Mouse (Mus musculus): Measurements from ENCODE around the gene Tmco1. TPM values are rescaled to one million over a fixed set of nuclear protein-coding genes. Genes with fewer than 3 reads are reported as not detected.

Tmco1 gene
- polyA plus RNA-seq, 1 experiment = 11.9 TPM

DNA sequence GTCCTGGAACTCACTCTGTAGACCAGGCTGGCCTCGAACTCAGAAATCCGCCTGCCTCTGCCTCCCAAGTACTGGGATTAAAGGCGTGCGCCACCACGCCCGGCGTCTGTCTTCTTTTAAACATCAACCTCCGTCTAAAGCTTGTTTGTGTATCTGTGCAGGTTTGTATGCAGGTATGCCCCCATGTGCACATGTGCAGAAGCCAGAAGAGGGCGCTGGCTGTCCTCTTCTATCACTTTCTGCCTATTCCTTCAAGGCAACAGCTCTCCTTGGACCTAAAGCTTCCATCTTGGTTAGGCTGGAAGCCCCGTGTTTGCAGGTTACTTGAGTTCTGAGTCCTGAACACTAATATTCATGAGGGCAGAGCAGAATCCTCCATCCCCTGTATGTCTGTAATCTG, 34.7 kb downstream of the Tmco1 start:
- no peak for TF ChIP-seq GATA1 (IDR thresholded peaks at IDR 0.05; ENCODE audit: low read length)

DNA sequence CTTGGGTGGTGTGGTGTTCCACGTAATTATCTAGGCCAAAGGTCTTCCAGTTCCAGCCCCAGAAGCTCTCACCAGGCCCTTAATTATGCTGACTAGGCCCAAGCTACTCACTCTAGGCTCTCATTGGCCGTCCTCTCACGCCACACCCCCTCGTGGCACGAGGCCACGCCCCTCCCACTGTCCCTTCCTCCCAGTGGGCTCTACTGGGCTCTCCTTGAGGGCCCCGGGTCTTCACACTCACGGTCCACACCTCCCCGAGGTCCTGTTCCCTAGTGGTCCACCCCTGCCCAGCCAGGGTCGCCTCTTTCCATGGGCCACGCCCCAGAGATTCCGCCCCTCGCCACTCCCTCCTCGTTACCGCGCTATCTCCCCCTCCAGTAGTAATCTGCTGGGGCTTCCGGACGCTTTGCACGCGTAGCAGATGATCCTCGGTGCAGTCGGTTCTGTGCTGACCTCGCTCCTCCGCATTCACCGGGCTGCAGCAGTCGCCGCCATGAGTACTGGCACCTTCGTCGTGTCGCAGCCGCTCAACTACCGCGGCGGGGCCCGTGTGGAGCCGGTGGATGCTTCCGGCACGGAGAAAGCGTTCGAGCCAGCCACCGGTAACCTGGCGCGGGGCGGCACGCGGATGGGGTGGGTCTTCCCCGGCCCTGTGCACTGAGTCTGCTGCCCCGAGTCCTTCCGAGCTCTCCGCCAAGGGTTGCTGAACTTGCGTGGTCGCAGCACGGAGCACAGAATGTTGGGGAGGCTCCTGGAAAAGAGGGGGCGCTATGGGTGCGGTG, 41.8 kb downstream of the Tmco1 start, which contains the start of gene Aldh9a1:
Aldh9a1 (plus strand) TSS at position 177 of the 782 bp plus-strand sequence.
- TF ChIP-seq GATA1 (IDR thresholded peaks at IDR 0.05; ENCODE audit: low read length) = no peak

DNA sequence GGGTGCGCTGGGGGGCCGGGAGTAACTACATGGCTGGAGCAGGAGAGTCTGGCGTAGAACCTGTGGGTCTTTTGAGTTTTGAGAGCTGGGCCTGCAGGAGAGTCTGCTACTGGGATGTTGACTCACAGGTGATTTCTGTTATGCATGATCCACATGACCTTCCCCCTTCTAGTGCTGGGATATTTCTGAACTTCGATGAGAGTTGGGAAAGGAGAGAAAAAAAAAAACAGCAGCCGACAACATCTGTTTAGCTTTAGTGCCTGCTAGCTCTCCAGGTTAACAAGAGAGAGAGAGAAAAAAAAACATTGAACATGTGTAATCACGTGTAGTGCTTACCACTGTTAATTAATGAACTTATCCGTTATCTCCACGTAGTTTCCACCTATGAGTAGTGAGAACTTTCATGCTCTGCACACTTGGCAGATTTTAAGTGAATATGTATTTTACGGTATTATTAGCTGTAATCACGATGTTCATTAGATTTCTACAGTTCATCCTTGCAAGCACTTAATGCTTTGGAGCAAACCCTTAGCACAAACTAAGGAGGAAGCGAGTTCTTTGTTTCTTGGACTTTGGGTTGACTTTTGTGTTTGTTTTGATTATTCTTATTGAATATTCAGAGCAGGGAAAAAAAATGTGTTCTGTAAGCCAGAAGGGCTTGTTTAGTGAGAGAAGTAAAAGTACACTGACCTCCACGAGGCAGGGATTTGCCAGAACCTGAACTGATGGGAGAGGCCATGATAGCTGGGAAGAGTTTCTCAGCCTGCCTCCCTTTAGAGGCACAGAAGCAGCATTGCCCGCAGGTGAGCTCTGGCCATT, 42.6 kb downstream of the Tmco1 start:
- TF ChIP-seq GATA1 (IDR thresholded peaks at IDR 0.05; ENCODE audit: low read length) = no peak

DNA sequence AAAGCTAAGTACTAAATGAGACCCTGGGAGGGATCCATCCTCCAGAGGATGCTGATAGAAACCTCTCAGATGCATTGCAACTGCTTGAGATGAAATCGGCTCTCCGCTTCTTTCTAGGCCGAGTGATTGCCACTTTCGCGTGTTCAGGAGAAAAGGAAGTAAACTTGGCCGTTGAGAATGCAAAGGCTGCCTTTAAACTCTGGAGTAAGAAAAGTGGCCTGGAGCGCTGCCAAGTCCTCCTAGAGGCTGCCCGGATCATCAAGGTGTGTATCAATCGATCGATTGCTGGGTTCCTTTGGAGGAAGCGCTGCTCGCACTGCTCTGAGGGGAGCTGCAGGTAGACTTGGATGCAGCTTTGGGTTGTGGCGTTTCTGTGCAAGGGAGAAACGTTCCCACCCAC, 44.2 kb downstream of the Tmco1 start:
- TF ChIP-seq GATA1 (IDR thresholded peaks at IDR 0.05; ENCODE audit: low read length) = no peak

DNA sequence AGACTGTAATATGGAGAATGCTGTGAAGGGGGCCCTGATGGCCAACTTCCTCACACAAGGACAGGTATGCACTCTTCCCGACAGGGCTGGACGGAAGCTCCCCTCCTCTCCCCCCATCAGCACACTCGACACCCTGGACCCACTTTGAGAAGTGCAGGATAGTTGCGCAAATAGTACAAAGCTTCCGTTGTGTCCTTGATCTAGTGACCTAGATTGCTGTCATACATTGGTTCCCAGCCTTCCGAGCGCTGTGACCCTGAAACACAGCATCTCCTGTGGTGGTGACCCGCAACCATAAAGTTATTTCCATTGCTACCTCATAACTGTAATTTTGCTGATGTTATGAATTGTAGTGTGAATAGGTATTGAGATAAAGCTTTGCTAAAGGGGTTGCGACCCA, 49.2 kb downstream of the Tmco1 start:
- no peak for TF ChIP-seq GATA1 (IDR thresholded peaks at IDR 0.05; ENCODE audit: low read length)

DNA sequence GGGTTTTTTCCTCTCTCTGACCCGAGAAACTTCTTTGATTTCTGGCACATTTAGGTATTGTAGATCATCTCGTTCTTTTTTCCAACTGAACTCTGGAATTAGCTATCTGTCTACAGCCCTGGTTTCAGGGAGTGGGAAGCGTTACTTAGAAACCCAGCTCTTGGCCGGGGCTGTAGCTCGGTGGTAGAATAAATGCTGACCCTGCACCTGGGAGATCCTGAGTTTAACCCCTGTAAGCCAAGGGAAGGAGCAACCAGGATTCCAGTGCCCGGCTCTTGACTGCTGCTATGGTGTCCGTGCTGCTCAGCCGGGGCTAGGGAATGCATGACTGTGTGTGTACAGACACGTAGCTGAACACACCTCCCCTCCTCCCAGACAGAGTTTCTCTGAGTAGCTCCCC, 50.6 kb downstream of the Tmco1 start:
- TF ChIP-seq GATA1 (IDR thresholded peaks at IDR 0.05; ENCODE audit: low read length) = no peak

DNA sequence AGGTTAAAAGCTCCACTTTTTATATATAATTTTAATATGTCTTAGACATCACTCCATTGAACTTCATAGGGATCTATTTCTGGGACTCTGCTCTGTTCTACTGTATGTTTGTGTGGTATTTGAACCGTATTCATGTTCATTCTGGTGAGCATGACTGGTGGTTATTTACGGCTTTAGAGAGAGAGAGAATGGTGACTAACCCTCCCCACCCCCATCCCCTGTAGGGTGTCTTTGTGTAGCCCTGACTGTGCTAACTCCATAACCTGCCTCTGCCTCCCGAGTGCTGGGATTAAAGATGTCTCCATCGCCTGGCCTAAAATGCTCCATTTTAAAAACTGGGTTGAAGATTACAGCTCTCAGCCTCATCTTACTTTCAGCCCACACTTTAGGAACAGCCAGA, 52.1 kb downstream of the Tmco1 start:
- TF ChIP-seq GATA1 (IDR thresholded peaks at IDR 0.05; ENCODE audit: low read length) = no peak

DNA sequence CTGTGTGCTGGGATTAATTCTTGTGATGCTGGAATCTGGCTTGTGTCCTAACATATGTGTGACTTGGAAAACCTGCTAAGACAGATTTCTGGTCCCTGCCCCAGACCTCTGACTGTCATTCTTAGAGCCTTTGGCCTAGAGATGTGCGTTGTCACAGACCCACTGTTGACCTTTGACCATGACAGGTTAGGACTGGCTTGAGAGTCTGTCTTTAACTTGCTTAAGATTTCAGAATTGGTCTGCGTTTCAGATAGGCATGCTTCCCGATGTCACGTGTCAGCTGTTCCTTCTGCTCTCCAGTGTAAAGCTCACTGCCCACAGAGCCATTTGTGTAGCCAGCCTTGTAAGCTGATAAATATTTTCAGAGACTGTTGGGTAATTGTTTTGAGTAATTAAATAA, 54.6 kb downstream of the Tmco1 start:
- TF ChIP-seq GATA1 (IDR thresholded peaks at IDR 0.05; ENCODE audit: low read length) = no peak

DNA sequence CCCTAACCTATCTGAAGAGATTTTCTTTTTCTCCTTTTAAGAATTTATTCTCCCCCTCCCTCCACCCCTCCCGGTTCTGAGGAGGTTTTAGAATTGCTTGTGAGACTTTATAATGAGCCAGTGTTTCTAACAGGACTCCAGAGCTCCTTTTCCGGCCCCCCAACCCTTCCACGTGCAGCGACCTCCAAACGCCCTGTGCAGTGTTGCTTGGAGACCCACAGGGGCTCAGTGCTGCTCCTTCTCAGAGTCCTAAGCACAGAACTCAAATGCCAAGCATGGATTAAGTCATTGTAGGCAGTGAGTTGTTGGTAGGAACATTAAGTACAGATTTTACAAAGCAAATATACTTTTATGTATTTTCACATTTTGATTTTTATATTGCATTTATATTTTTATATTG, 55.1 kb downstream of the Tmco1 start:
- no peak for TF ChIP-seq GATA1 (IDR thresholded peaks at IDR 0.05; ENCODE audit: low read length)

DNA sequence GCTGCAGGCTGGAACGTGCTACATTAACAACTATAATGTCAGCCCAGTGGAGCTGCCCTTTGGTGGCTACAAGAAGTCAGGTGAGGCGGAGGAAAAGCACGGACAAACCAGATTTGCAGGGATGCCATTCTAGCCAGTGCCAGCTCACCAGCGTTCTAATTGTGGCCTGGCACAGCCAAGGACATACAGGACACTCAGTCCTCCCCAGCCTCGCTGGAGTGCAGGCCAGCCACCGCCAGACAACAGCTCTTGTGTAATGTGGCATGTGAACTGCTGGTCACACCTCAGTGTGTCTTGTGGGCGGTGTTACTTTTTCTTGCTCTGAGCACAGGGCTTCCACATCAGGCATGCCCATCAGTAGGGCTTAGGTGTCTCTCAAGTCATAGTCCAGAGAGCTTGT, 57.6 kb downstream of the Tmco1 start:
- no peak for TF ChIP-seq GATA1 (IDR thresholded peaks at IDR 0.05; ENCODE audit: low read length)

DNA sequence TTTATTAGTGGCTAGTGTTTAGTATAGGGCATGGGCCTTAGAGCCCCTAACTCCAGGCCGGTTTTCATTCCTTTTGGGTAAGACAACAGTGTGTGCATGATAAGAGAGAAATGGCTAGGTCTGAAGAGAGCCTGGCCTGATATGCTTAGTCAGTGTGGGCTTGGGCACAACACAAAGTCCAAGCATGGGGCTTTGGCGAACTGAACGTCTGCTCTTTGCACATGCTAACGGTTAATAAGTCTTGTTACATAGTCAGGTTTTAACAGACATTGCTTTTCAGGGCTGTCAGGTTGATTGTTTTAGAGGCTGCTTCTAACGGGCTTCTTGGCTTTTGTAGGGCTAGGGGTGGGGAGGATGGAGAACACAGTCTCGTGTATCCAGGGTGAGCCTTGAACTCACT, 58.4 kb downstream of the Tmco1 start:
- TF ChIP-seq GATA1 (IDR thresholded peaks at IDR 0.05; ENCODE audit: low read length) = no peak

DNA sequence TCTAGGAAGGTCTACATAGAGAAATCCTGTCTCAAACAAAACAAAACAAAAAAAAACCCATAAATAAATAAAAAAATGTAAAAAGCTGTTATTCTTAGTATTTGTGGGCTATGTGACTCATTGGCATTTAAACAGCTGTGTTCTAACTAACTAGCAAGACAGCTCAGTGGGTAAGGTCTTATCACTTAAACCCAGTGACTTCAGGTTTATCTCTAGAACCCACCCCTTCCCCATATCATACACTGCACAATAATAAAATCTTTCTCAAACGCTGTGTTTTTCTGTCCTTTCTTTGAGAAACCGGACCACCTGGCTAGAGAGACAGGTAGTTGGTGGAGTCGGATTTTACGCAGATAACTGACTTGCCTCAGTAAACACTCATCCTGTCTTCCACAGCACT, 59.8 kb downstream of the Tmco1 start:
- TF ChIP-seq GATA1 (IDR thresholded peaks at IDR 0.05; ENCODE audit: low read length) = no peak

DNA sequence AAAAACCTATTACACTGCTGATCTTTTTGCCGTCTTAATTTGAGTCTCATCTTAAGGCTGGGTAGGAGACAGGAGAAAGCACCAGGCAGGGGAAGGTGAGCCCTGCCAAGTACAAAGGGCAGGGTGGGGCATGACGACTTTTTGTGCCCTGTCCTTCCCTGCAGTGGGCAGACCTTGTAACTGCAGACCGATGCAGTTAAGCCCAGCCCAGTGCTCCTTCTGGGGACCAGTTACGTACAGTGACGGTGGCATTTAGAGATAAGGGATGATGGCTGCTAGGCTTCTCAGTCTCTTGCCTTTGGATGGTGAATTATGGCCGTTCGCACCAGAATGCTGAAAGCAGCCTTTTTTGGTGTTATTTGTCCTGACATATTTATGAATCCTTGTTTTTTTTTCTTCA, 60.3 kb downstream of the Tmco1 start:
- TF ChIP-seq GATA1 (IDR thresholded peaks at IDR 0.05; ENCODE audit: low read length) = no peak

DNA sequence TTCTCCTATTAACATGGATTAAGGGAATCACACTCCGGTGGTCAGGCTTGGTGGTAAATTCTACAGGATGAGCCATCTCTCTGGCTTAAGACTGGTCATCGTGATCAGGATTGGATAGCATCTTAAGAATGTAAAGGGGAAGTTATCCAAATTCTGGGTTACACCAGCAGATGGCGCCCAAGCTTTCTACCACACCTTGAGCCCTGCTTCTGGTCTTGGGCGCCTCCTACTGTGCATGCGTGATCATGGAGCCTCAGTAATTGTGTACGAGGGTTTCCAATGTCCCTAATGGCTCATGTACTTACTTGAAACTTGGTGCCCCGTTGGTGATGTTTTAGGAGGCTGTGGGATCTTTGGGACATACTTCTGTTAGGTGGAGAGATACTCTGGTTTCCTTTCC, 61.7 kb downstream of the Tmco1 start:
- no peak for TF ChIP-seq GATA1 (IDR thresholded peaks at IDR 0.05; ENCODE audit: low read length)

DNA sequence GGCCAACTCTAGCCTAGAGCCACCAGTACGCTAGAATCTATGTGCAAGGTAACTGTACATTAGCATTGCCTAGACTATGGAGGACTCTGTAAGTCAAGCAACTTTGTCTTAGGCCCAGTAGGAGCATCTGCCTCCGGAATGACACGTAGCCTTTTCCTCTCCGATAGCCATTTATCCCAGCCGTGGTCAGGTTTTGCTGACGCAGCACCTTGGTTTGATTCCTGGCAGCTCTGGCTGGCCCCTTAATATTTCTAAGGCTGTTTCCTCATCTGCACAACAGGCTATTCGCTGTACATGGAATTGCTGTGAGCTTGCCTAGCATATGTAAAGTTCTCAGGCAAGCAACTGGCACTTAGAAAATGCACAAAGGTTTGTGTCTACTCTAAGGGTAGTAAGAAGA, 64.6 kb downstream of the Tmco1 start:
- no peak for TF ChIP-seq GATA1 (IDR thresholded peaks at IDR 0.05; ENCODE audit: low read length)

DNA sequence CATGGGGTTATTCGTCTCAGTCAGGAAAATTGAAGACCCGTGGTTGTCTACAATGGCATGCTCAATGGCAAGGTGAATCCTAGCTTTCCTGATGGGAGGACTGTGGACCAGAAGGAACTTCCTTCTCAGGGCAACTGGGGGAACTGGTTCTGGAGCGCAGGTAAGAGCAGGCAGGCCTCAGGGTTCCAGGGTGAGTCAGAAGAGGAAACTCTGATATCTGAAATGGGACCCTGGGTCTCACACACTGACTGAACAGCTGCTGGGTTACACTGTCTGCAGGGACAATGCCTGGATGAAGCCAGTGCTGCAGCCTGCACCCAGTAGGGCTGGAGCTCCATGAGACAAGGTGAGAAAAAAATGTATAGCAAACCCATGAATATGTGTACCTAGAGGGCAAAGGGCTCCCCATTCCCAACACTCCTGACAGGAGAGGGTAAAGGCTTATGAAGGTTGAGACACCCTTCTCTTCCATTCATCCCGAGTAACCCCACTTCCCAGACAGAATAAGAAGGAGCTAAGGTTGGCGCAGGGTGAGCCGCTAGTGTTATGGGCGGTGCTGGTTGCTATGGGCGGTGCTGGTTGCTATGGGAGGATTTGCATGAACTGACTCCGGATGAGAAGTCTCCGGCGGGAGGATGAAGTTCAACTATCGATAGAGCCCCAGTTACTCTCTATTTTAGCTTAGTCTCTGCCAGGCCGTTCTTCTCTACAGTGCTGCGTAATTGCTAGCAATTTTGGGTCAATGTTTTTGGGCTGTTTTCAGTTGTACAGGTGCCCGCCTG, 66.0 kb downstream of the Tmco1 start:
- TF ChIP-seq GATA1 (IDR thresholded peaks at IDR 0.05; ENCODE audit: low read length) = no peak
